Mouse (Mus musculus): ENCODE data around the gene Pdzd2. TPM values are rescaled to one million over a fixed set of nuclear protein-coding genes. Genes with fewer than 3 reads are reported as not detected.

Gene Pdzd2
- polyA plus RNA-seq, 1 experiment = 4.2 TPM

- no peaks in the 10 kb centered on the region for H3K36me3 ChIP-seq (ENCODE audit: control insufficient read depth, insufficient read depth, low read length)
- H3K27ac ChIP-seq (ENCODE audit: control insufficient read depth, insufficient read depth, low read length) = no peak overlapping the region
- H3K4me1 ChIP-seq (replicated peaks; ENCODE audit: control insufficient read depth, insufficient read depth, low read length) = no peaks in the 10 kb centered on the region
- no peak for TF ChIP-seq POLR2A (IDR thresholded peaks at IDR 0.05; ENCODE audit: control insufficient read depth, extremely low read depth, insufficient read depth, low read length, poor library complexity)
- TF ChIP-seq CTCF (IDR thresholded peaks at IDR 0.05; ENCODE audit: borderline replicate concordance, control insufficient read depth, extremely low read depth, insufficient read depth, low read length, poor library complexity) = no peak
- H3K4me3 ChIP-seq (ENCODE audit: control insufficient read depth, insufficient read depth, low read length) = no peak overlapping the region
- 90% methylated on average over 5 of the region's 5 CpGs for WGBS
- no peak for DNase-seq
- no peaks in the 10 kb centered on the region for H3K27me3 ChIP-seq (ENCODE audit: control insufficient read depth, insufficient read depth, low read length)
Observed at GRCm38 (mm10) chr15:12533254-12533653, 206.5 kb downstream of the Pdzd2 start.

GRCm38 (mm10) chr15:12532568-12532967 is 207.2 kb downstream of the Pdzd2 start:
- no peak for DNase-seq
- Histone ChIP-seq H3K4me3 (ENCODE audit: control insufficient read depth, insufficient read depth, low read length) (no peak overlapping the region), H3K27me3 (ENCODE audit: control insufficient read depth, insufficient read depth, low read length) (no peaks in the 10 kb centered on the region), H3K36me3 (ENCODE audit: control insufficient read depth, insufficient read depth, low read length) (no peaks in the 10 kb centered on the region), H3K27ac (ENCODE audit: control insufficient read depth, insufficient read depth, low read length) (no peak overlapping the region), H3K4me1 (replicated peaks; ENCODE audit: control insufficient read depth, insufficient read depth, low read length) (no peaks in the 10 kb centered on the region)
- TF ChIP-seq CTCF (IDR thresholded peaks at IDR 0.05; ENCODE audit: borderline replicate concordance, control insufficient read depth, extremely low read depth, insufficient read depth, low read length, poor library complexity) = no peak
- TF ChIP-seq POLR2A (IDR thresholded peaks at IDR 0.05; ENCODE audit: control insufficient read depth, extremely low read depth, insufficient read depth, low read length, poor library complexity) = no peak
- WGBS = 97% methylated on average over 4 of the region's 4 CpGs

- TF ChIP-seq POLR2A (IDR thresholded peaks at IDR 0.05; ENCODE audit: control insufficient read depth, extremely low read depth, insufficient read depth, low read length, poor library complexity) (no peak), CTCF (IDR thresholded peaks at IDR 0.05; ENCODE audit: borderline replicate concordance, control insufficient read depth, extremely low read depth, insufficient read depth, low read length, poor library complexity) (no peak)
- WGBS = 97% methylated on average over 7 of the region's 7 CpGs
- Histone ChIP-seq H3K36me3 (ENCODE audit: control insufficient read depth, insufficient read depth, low read length) (no peaks in the 10 kb centered on the region), H3K27me3 (ENCODE audit: control insufficient read depth, insufficient read depth, low read length) (no peaks in the 10 kb centered on the region), H3K4me1 (replicated peaks; ENCODE audit: control insufficient read depth, insufficient read depth, low read length) (no peaks in the 10 kb centered on the region), H3K27ac (ENCODE audit: control insufficient read depth, insufficient read depth, low read length) (no peak overlapping the region), H3K4me3 (ENCODE audit: control insufficient read depth, insufficient read depth, low read length) (no peak overlapping the region)
- no peak for DNase-seq
Observed at GRCm38 (mm10) chr15:12522810-12523209, 216.9 kb downstream of the Pdzd2 start.

- H3K4me3 ChIP-seq (ENCODE audit: control insufficient read depth, insufficient read depth, low read length) = no peak overlapping the region
- no peaks in the 10 kb centered on the region for H3K27me3 ChIP-seq (ENCODE audit: control insufficient read depth, insufficient read depth, low read length)
- no peak overlapping the region for H3K27ac ChIP-seq (ENCODE audit: control insufficient read depth, insufficient read depth, low read length)
- no peaks in the 10 kb centered on the region for H3K36me3 ChIP-seq (ENCODE audit: control insufficient read depth, insufficient read depth, low read length)
- DNase-seq = no peak
- 72% methylated on average over 9 of the region's 9 CpGs for WGBS
- H3K4me1 ChIP-seq (replicated peaks; ENCODE audit: control insufficient read depth, insufficient read depth, low read length) = no peaks in the 10 kb centered on the region
- TF ChIP-seq POLR2A (IDR thresholded peaks at IDR 0.05; ENCODE audit: control insufficient read depth, extremely low read depth, insufficient read depth, low read length, poor library complexity) (no peak), CTCF (IDR thresholded peaks at IDR 0.05; ENCODE audit: borderline replicate concordance, control insufficient read depth, extremely low read depth, insufficient read depth, low read length, poor library complexity) (no peak)
Observed at GRCm38 (mm10) chr15:12520292-12520691, 219.4 kb downstream of the Pdzd2 start.

- Histone ChIP-seq H3K27ac (ENCODE audit: control insufficient read depth, insufficient read depth, low read length) (peak overlapping the region; percentile 30; the same call in 1 of the 2 replicates), H3K4me1 (replicated peaks; ENCODE audit: control insufficient read depth, insufficient read depth, low read length) (no peaks in the 10 kb centered on the region), H3K36me3 (ENCODE audit: control insufficient read depth, insufficient read depth, low read length) (no peaks in the 10 kb centered on the region), H3K4me3 (ENCODE audit: control insufficient read depth, insufficient read depth, low read length) (no peak overlapping the region), H3K27me3 (ENCODE audit: control insufficient read depth, insufficient read depth, low read length) (no peaks in the 10 kb centered on the region)
- no peak for DNase-seq
- 90% methylated on average over 14 of the region's 14 CpGs for WGBS
- no peak for TF ChIP-seq CTCF (IDR thresholded peaks at IDR 0.05; ENCODE audit: borderline replicate concordance, control insufficient read depth, extremely low read depth, insufficient read depth, low read length, poor library complexity)
Observed at GRCm38 (mm10) chr15:12518370-12518973, 221.3 kb downstream of the Pdzd2 start.

- H3K4me3 ChIP-seq (ENCODE audit: control insufficient read depth, insufficient read depth, low read length) = no peak overlapping the region
- H3K36me3 ChIP-seq (ENCODE audit: control insufficient read depth, insufficient read depth, low read length) = no peaks in the 10 kb centered on the region
- no peaks in the 10 kb centered on the region for H3K4me1 ChIP-seq (replicated peaks; ENCODE audit: control insufficient read depth, insufficient read depth, low read length)
- no peak for TF ChIP-seq CTCF (IDR thresholded peaks at IDR 0.05; ENCODE audit: borderline replicate concordance, control insufficient read depth, extremely low read depth, insufficient read depth, low read length, poor library complexity)
- no peak for TF ChIP-seq POLR2A (IDR thresholded peaks at IDR 0.05; ENCODE audit: control insufficient read depth, extremely low read depth, insufficient read depth, low read length, poor library complexity)
- no peak overlapping the region for H3K27ac ChIP-seq (ENCODE audit: control insufficient read depth, insufficient read depth, low read length)
- WGBS = 91% methylated on average over 9 of the region's 9 CpGs
- no peaks in the 10 kb centered on the region for H3K27me3 ChIP-seq (ENCODE audit: control insufficient read depth, insufficient read depth, low read length)
- no peak for DNase-seq
Observed at GRCm38 (mm10) chr15:12517314-12517813, 222.4 kb downstream of the Pdzd2 start.
